Mouse (Mus musculus) adipocyte (in vitro differentiated cells): ENCODE data around the gene Tex29.
"Not testable (repeated sequence)": the region's sequence is repeated elsewhere in the genome, so short reads cannot be mapped to it uniquely, and the experiment has no call there.

Source experiments
- DNase-seq: peaks from one replicate; pipeline ENCODE4 v3.0.0-alpha.2; 2016; ENCODE audit warnings: low spot score

Tex29 gene

GRCm38 (mm10) chr8:11831174-11831573, 9.1 kb upstream of the Tex29 start:
- peak; percentile 63 for DNase-seq

- DNase-seq, result no peak
These were observed 8.3 kb upstream of the Tex29 start for GRCm38 (mm10) chr8:11831939-11832338.

- no peak for DNase-seq
These were observed 7.1 kb upstream of the Tex29 start for GRCm38 (mm10) chr8:11833157-11833556.

- no peak for DNase-seq
These were observed 6.1 kb upstream of the Tex29 start for GRCm38 (mm10) chr8:11834200-11834599.

- no peak for DNase-seq
These were observed 5.6 kb upstream of the Tex29 start for GRCm38 (mm10) chr8:11834691-11835090.

- peak; percentile 28 for DNase-seq
These were observed 1.3 kb downstream of the Tex29 start for GRCm38 (mm10) chr8:11841571-11841970.

- DNase-seq, result no peak
These were observed 2.5 kb downstream of the Tex29 start for GRCm38 (mm10) chr8:11842757-11843156.

- DNase-seq, result no peak
These were observed 3.5 kb downstream of the Tex29 start for GRCm38 (mm10) chr8:11843677-11844315.

- no peak for DNase-seq
These were observed 4.0 kb downstream of the Tex29 start for GRCm38 (mm10) chr8:11844316-11844685.

GRCm38 (mm10) chr8:11846807-11847206, 6.5 kb downstream of the Tex29 start:
- no peak for DNase-seq

GRCm38 (mm10) chr8:11867832-11868231, 27.6 kb downstream of the Tex29 start:
- DNase-seq, result no peak

- not testable (repeated sequence) for DNase-seq
These were observed 34.0 kb downstream of the Tex29 start for GRCm38 (mm10) chr8:11874227-11874626.

- DNase-seq, result no peak
These were observed 44.4 kb downstream of the Tex29 start for GRCm38 (mm10) chr8:11884646-11885045.

GRCm38 (mm10) chr8:11885881-11886699, 45.8 kb downstream of the Tex29 start:
- no peak for DNase-seq

GRCm38 (mm10) chr8:11886824-11887223, 46.5 kb downstream of the Tex29 start:
- DNase-seq, result no peak

GRCm38 (mm10) chr8:11889156-11890018, 49.1 kb downstream of the Tex29 start:
- no peak for DNase-seq

GRCm38 (mm10) chr8:11892756-11893155, 52.5 kb downstream of the Tex29 start:
- no peak for DNase-seq

- no peak for DNase-seq
These were observed 55.9 kb downstream of the Tex29 start for GRCm38 (mm10) chr8:11896022-11896662.

GRCm38 (mm10) chr8:11896677-11897076, 56.4 kb downstream of the Tex29 start:
- no peak for DNase-seq

GRCm38 (mm10) chr8:11898814-11899213, 58.5 kb downstream of the Tex29 start:
- DNase-seq, result no peak
